Mouse (Mus musculus): ENCODE measurements around the gene Ccn1.

Gene Ccn1

GRCm38 (mm10) chr3:145648991-145649851, 560 bp downstream of the Ccn1 start:
- no peak for DNase-seq

DNA sequence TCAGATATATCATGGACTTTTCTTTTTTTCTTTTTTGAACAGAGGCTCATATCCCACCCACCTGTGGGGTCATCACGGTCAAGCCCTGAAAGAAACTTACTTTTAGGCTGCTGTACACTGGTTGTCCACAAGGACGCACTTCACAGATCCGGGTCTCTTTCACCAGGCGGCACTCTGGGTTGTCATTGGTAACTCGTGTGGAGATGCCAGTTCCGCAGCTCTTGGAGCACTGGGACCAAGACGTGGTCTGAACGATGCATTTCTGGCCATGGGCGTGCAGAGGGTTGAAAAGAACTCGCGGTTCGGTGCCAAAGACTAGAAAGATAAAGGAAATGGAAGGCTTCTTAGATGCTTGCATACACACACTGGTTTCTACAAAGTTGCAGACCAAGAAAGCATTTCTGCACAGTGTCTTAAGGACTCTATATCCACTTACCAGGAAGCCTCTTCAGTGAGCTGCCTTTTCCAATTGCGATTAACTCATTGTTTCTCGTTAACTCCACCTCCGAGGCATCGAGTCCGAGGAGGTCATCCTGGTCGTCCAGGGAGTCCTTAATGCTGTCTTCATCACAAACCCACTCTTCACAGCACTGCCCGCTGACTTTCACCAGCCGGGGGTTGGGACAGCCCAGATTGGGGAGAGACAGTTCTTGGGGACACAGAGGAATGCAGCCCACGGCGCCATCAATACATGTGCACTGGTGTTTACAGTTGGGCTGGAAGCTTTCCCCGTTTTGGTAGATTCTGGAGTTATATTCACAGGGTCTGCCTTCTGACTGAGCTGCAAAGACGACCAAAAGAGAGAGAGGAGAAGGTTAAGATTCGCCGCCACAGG, 1.5 kb downstream of the Ccn1 start:
- DNase-seq = no peak

DNA sequence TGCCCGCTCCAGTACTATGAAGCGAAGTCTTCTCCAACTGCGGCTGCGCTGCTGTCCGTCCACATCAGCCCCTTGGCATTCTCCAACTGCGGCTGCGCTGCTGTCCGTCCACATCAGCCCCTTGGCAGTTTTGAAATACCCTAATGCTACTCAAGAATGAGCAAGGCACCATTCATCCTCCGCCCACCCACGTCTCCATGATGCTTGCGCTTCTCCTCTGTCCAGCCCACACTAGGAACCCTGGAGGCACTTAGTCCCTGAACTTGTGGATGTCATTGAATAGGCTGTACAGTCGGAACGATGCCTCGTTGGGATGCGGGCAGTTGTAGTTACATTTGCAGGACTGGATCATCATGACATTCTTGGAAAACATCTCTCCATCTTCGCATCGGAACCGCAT, 2.4 kb downstream of the Ccn1 start:
- DNase-seq = no peak

- DNase-seq = no peak
Observed at GRCm38 (mm10) chr3:145646666-145647065, 3.1 kb downstream of the Ccn1 start.

DNA sequence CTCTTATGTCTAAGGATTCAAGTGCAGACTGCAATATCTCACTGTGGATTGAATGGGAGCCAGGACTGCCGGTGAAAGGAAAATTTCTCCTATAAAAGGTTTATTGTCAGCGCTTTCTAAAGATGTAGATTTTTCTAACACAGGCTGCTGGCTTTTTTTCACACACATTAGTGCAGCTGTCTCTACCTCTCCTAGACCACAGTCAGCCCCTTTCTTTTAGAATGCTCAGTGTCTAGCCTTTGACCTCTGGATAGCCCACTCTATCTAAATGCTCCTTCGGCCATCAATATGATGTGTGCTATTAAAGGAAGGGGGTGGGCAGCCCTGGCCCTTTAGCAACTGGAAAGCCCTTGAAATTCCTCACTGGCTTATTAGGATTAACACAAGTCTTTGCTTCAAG, 3.8 kb downstream of the Ccn1 start:
- no peak for DNase-seq

DNA sequence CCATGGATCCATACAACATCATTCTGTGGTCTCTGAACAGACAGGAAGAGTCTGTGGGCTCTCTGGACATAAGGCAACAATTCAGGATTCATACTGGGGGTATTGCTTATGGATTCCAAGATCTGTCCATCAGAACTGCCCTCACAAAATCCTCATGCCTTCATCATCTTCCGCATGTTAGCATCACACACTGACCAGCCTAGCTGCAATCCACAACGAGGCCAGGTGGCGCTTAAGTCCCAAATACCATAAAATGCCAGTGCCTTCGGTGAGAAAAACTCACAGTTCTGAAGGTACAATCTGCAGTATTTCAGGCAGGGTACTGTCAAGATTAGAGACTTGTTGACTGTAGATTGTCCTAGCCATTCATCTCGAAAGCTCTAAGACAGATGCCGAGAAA, 4.3 kb downstream of the Ccn1 start:
- no peak for DNase-seq

DNA sequence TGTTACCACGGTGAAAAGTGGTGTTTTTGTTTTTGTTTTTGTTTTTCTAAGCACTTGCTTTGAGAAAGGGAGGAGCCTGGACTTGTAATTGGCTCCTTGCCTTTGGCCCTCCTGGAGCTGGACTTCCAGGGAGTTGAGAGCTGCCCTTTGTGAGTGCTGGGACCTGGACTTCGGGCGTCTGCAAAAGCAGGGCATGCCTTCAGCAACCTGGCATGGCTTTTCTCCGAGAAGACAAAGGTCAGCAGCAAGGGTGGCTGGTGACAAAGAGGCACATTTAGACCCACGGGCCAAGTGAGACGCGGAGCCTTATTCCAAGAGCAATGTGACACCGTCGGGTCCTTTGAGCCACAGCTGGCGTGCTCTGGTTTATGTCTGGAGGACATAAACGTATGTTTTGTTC, 6.9 kb downstream of the Ccn1 start:
- no peak for DNase-seq

DNA sequence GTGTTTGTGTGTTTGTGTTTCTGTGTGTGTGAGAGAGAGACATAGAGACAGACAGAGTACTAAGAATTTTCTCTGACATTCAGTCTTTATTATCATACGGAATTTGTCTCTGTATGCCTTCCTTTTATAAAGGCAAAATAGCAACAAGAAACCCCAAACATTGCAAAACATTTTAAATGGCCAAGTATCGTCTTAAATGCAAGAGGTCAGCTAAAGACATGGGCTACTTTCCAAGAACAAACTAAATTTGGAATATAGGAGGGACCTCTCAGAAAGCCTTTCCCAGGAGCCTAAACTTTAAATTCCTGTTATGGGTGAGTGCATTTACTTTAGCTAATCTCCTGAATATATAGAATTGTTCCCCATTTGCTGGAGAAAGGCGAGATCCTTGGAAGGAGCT, 7.9 kb downstream of the Ccn1 start:
- no peak for DNase-seq

DNA sequence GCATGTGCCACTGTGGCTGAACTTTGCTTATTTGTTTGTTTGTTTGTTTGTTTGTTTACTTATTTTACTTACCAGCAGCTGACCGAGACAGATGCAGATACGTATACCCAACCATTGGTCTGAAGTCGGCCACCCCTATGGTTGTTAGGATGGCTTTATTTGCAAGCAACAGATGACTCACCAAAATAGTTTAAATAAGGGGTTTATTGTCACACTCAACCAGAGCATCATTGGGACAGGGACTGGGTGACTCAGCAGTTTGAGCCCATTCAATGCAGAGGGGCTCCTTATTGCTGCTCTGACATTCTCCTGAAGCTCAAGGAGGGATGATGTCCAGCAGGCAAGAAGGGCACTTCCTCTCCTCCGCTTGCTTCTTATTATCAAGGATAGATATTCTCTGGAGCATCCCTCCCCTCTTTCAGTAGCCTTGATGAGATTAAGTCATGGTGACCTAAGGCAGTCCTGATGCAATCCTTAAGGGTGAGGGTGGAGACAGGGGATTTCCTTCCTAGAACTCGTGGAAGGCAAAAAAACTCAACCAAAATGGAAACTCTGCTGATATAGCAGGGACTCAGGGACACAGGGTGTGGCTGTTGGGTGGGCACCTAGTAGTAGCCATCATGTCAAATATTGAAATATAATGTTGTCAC, 8.6 kb downstream of the Ccn1 start:
- no peak for DNase-seq

GRCm38 (mm10) chr3:145640583-145640982, 9.2 kb downstream of the Ccn1 start:
- no peak for DNase-seq

- DNase-seq = no peak
Observed at GRCm38 (mm10) chr3:145640170-145640569, 9.6 kb downstream of the Ccn1 start.

DNA sequence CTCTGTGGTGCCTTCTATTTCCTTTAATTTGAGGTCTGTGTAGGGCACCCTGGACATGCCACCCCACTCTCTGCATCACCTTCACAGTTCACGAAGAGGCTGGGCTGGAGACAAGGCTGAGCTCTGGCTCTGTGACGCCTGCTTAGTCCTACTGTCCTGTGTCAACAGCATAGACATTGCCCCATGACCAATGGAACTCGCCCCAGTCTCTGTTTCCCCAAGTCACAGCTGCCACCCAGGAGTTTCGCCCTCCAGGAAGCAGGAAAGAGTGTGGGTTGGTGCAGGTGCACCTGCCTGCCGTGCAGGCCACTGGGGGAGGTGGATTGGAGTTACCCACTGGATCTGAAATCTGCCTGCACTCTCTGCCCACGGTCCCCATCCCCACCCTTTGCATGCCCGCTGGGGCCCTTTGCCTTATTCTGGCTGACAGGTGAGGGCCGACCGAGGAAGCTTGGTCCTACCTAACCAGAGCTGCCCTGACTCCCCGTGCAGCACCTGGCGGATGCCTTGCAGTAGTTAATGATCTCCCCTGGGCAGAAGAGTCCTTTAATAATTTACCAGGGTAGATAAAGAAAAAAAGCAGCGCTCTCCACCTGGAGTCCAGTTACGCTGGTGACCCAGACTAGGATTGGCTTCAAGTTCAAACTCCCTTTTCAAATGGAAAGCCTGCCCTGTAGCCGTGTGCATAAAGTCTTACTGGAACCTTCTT, 15.6 kb downstream of the Ccn1 start:
- no peak for DNase-seq

DNA sequence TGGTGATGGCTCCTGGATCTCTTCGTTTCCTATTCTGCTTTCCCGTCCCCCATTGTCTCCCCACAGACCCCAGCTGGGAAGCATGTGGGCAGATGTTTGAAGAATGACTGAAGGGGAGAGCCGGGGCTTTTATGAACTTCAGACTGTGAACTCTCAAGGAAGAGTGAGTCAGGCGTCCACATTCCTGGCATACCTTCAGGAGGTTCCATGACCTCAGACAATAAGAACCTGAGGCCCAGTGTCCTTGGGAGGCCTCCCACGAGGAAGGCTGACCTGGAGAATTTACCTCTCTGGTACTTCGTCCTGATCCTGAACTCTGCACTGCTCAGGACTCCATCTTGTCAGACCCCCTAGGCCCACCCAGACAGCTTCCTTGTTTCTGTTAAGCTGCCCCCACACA, 16.9 kb downstream of the Ccn1 start:
- no peak for DNase-seq

DNA sequence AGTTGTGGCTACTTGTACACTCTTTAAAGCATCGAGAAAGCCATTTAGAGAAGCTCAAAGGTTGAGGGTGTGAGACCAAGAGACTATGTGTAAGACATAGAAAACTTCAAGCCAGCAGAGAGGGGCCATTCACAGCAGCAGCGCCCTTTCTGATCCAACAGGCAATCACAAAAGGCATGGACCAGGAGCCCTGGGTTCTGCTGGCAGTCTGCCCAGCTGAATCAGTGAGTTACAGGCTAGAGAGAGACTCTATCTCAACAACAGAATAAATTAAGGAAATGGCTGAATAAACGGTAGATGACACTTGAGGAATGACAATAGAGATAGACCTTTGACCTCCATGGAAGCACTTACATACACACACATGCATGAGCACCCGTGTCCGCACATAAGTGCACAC, 21.1 kb downstream of the Ccn1 start:
- DNase-seq = no peak

- no peak for DNase-seq
Observed at GRCm38 (mm10) chr3:145627830-145628229, 22.0 kb downstream of the Ccn1 start.

- DNase-seq = no peak
Observed at GRCm38 (mm10) chr3:145626063-145626462, 23.7 kb downstream of the Ccn1 start.

- no peak for DNase-seq
Observed at GRCm38 (mm10) chr3:145625546-145625945, 24.2 kb downstream of the Ccn1 start.

- no peak for DNase-seq
Observed at GRCm38 (mm10) chr3:145624786-145625185, 25.0 kb downstream of the Ccn1 start.

DNA sequence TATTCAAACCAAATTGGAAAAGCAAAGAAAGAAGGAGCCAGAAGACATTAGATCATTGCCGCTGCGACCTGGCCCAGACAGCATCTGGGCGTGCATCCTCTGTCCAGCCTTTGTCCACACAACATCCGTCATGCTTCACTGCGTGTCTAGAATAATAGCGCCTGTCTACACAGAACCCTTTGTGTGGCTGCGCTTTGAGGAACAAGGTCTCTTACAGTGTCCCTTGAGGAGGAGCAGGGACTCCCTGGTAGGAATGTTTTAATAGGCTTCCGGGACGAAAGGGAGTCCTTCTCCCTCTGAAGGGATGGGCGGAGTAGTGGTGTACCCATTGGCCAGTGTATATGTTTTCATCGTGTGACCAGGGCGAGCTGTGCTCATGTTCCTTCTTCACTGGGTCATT, 26.7 kb downstream of the Ccn1 start:
- DNase-seq = no peak

GRCm38 (mm10) chr3:145621209-145621608, 28.6 kb downstream of the Ccn1 start:
- no peak for DNase-seq

DNA sequence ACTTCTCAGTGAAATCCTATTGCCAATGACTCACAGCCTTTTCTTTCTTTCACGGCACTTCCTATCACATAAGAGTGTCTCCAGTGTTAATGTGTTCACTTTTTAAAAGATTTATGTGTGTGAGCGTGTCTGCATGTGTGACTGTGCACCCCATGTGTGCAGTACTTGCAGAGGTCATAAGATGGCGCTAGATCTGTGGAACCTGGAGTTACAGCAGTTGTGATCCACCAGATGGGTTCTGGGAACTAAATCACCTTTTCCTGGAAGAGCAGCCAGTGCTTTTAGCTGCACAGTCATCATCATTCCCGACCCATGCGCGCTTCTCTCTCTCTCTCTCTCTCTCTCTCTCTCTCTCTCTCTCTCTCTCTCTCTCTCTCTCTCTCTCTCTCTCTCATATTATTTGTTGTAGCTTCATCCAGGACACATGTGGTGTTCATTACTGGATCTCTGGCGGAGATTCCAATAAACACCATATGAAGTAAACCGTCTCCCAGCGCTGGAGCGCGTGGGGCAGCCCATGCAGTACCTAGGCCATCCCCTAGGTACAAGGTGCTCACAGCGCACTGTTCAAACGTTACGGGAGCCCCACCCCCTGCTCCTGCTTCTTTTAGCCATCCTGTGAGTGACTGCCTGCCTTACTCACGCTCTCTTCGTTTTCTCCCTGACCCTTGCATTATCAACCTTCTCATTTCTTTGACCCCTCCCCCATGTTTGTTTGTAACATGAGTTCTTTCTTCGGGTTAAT, 30.0 kb downstream of the Ccn1 start:
- DNase-seq = no peak

- no peak for DNase-seq
Observed at GRCm38 (mm10) chr3:145618299-145618698, 31.5 kb downstream of the Ccn1 start.
